Mouse (Mus musculus) hindbrain, embryonic 10.5 days (tissue): ENCODE measurements around the gene Farp1. TPM values are rescaled to one million over a fixed set of nuclear protein-coding genes. Genes with fewer than 3 reads are reported as not detected.

Source experiments
- DNase-seq: peaks from one replicate; pipeline ENCODE4 v3.0.0-alpha.2; 2017; ENCODE audit warnings: low spot score
- H3K27ac ChIP-seq: fragments of 300-500 bp; sonication (generic); 2 replicates; pipeline ENCODE4 v1.5.1; 2016; ENCODE audit warnings: mild to moderate bottlenecking, moderate library complexity
- H3K27me3 ChIP-seq: fragments of 300-500 bp; sonication (generic); 2 replicates; pipeline ENCODE4 v1.6.1; 2016; ENCODE audit warnings: mild to moderate bottlenecking; ENCODE audit not compliant: poor library complexity, insufficient read depth, severe bottlenecking
- H3K36me3 ChIP-seq: fragments of 300-500 bp; sonication (generic); 2 replicates; pipeline ENCODE4 v1.6.1; 2016; ENCODE audit warnings: mild to moderate bottlenecking, moderate library complexity
- H3K4me1 ChIP-seq: fragments of 300-500 bp; sonication (generic); replicated peaks from 2 replicates; pipeline ENCODE4 v1.6.1; 2016; ENCODE audit warnings: mild to moderate bottlenecking
- H3K4me3 ChIP-seq: fragments of 300-500 bp; sonication (generic); 2 replicates; pipeline ENCODE4 v1.5.1; 2016; ENCODE audit warnings: mild to moderate bottlenecking, moderate library complexity
- H3K9me3 ChIP-seq: fragments of 300-500 bp; sonication (generic); 2 replicates; pipeline ENCODE4 v1.6.1; 2016; ENCODE audit warnings: mild to moderate bottlenecking, moderate library complexity
- WGBS: fragments of 180-500 bp; shearing (Covaris S2); methylation state at CpG from one replicate; pipeline ENCODE4 v1.1.7; 2016; 5-methylcytosine and 5-hydroxymethylcytosine counted together
- polyA plus RNA-seq: library from polyadenylated mRNA; unstranded; fragments of >200 nt; fragmentation: Nextera tagmentation; extraction: Ambion mirVana; gene quantifications from 2 replicates; pipeline ENCODE4 v1.2.1, GENCODE M21; 2016

The Farp1 gene
- polyA plus RNA-seq, 1 experiment from 2014 or later = 25.2 TPM

DNA sequence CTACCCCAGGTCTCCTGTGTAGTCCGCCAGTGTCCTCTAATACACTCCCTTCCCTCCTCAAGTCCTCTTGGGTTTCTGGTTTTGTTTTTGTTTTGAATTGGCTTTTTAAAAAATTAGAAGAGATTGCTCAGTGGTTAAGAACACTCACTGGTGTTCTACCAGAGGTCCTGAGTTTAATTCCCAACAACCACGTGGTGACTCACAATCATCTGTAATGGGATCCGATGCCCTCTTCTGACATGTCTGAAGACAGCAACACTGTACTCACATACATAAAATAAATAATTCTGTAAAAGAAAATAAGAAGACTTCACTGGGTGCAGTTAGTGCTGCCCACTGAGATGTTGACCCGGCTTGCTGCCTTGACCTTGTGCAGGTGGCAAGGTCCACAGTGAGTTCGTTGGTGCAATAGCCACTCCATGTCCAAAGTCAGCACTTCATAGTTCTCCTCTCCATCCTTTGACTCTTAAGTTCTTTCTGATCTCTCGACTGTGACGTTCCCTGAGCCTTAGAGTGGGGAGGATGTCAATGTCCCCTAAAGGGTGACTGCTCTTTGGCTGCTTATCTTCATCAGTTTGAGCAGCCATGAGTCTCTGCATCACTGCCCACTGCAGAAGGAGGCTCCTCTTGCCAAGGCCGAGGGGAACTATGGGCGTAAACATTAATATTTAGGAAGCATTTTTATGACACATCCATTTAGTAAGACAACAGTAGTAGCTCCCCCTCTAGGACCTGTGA is 194.2 kb downstream of the Farp1 start:
- Histone ChIP-seq H3K27ac (no peak overlapping the region), H3K36me3 (peaks cover 57% of the 10 kb centered on the region), H3K4me3 (no peak overlapping the region), H3K9me3 (no peaks in the 10 kb centered on the region), H3K4me1 (peaks cover 6% of the 10 kb centered on the region), H3K27me3 (no peaks in the 10 kb centered on the region)
- DNase-seq = no peak
- WGBS = 90% methylated on average over 9 of the region's 9 CpGs

DNA sequence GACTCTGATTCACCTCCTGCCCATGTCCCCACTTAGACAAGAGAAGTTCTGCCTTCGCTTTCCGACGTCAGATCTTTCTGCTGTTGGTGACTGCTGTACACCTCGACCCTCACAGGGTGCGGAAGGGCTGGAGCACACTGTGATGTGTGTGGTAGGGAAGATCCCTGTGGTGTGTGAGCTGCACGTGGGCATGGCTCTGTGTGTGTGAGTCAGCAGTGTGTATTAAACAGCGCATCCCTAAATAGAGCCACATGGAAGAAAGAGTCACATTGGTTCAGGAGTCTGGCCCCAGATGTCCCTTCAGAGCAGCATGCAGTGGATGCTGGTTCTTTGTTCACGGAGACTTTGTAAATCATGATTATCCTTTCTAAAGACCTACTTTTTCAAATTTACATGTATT is 196.2 kb downstream of the Farp1 start:
- H3K4me3 ChIP-seq = no peak overlapping the region
- no peaks in the 10 kb centered on the region for H3K27me3 ChIP-seq
- peaks cover 50% of the 10 kb centered on the region for H3K36me3 ChIP-seq
- no peak for DNase-seq
- peaks cover 26% of the 10 kb centered on the region for H3K4me1 ChIP-seq
- no peak overlapping the region for H3K27ac ChIP-seq
- H3K9me3 ChIP-seq = no peaks in the 10 kb centered on the region
- WGBS = 94% methylated on average over 8 of the region's 8 CpGs

DNA sequence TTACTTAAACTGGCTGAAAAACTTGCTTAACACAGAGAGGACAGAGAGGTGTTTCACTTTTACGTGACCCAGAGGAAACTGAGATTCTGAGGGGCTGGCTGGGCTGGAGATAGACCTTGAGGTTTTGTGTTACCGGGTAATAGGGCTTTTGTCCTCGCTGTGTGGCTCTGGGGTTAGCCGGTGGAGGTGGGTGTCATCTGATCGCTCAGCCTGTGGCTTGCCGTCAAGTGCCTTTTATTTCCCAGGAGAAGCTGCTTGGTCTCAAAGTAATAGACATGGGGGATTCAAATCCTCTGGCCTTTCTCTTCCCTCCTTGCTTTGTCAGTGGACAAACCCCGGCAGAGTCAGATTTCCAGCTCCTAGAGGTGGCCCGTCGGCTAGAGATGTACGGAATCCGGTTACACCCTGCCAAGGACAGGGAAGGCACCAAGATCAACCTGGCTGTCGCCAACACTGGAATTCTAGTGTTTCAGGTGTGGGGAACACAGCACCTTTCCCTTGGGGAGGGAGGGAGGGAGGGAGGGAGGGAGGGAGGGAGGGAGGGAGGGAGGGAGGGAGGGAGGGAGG is 199.8 kb downstream of the Farp1 start:
- Histone ChIP-seq H3K27ac (peak overlapping the region; percentile 47), H3K4me3 (no peak overlapping the region)

DNA sequence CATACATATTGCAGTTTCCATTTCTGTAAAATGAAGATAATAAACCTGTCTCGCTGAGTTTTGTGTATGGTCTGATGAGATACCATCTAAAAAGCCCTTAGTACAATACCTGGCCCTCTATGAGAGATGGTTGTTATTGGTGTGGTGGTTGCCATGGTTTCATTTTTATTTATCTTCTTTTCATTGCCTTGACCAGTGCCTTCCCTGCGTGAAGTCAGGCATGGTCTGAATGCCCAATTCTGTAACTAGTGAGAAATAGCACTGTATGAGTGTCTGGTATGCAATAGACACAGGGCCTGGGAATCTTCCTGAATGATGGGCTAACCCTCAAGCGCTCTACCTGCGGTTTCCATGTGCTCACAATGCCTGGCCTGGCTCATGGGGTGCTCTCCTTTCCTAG is 201.7 kb downstream of the Farp1 start:
- H3K4me1 ChIP-seq = peaks cover 43% of the 10 kb centered on the region
- H3K9me3 ChIP-seq = no peaks in the 10 kb centered on the region
- peaks cover 68% of the 10 kb centered on the region for H3K36me3 ChIP-seq
- no peak overlapping the region for H3K4me3 ChIP-seq
- 76% methylated on average over 4 of the region's 4 CpGs for WGBS
- H3K27ac ChIP-seq = 0 out of 2 replicates have a peak overlapping the region, but pooled peaks have one; percentile 23
- no peaks in the 10 kb centered on the region for H3K27me3 ChIP-seq
- DNase-seq = no peak

More for the DNA sequence above, 199.8 kb downstream of the Farp1 start:
- Histone ChIP-seq H3K36me3 (peaks cover 64% of the 10 kb centered on the region), H3K4me1 (peaks cover 43% of the 10 kb centered on the region), H3K27me3 (no peaks in the 10 kb centered on the region), H3K9me3 (no peaks in the 10 kb centered on the region)
- WGBS = 27% methylated on average over 12 of the region's 12 CpGs
- DNase-seq = peak; percentile 22

DNA sequence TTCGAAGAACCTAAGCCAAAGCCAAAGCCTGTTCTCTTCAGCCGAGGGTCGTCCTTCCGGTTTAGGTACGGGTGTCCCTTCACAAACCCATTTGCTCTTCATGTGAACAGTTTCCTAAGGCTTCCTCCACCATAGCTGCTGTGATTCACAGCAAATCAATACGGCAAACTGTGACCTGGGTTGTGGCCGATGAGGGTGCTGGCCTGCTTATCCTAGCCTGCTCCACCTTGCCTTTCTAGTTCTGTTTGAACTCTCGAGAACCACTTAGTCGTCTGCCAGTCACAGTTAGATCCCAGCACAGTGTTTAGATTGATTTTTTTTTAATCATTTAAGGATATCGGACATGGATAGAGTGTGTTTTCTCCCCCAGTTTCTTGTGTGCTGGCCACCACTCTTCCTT is 203.7 kb downstream of the Farp1 start:
- H3K27ac ChIP-seq = no peak overlapping the region
- H3K36me3 ChIP-seq = peaks cover 69% of the 10 kb centered on the region
- H3K4me1 ChIP-seq = peaks cover 42% of the 10 kb centered on the region
- H3K9me3 ChIP-seq = no peaks in the 10 kb centered on the region
- H3K4me3 ChIP-seq = no peak overlapping the region
- H3K27me3 ChIP-seq = no peaks in the 10 kb centered on the region
- no peak for DNase-seq
- WGBS = 95% methylated on average over 10 of the region's 10 CpGs

DNA sequence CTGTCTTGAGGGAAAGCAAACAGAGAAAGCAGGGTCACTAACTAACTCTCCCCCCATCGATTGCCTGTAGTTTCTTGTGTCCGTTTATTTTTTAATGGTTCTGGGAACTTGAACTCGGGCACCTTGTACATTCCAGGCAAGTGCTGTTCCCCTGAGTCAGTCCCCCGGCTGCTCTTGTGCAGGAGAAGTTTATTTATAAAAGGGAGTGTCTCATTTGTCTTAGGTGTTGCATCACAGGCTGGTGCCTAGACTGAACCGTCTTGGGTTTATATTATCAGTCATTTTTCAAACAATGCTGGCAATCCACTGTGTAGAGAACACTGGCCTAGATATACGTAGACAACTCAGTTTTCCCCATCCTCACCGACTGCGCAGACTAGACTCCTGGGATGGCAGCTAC is 204.4 kb downstream of the Farp1 start:
- DNase-seq = no peak
- H3K4me3 ChIP-seq = no peak overlapping the region
- H3K9me3 ChIP-seq = no peaks in the 10 kb centered on the region
- H3K36me3 ChIP-seq = peaks cover 71% of the 10 kb centered on the region
- WGBS = 87% methylated on average over 8 of the region's 8 CpGs
- no peak overlapping the region for H3K27ac ChIP-seq
- peaks cover 35% of the 10 kb centered on the region for H3K4me1 ChIP-seq
- no peaks in the 10 kb centered on the region for H3K27me3 ChIP-seq

DNA sequence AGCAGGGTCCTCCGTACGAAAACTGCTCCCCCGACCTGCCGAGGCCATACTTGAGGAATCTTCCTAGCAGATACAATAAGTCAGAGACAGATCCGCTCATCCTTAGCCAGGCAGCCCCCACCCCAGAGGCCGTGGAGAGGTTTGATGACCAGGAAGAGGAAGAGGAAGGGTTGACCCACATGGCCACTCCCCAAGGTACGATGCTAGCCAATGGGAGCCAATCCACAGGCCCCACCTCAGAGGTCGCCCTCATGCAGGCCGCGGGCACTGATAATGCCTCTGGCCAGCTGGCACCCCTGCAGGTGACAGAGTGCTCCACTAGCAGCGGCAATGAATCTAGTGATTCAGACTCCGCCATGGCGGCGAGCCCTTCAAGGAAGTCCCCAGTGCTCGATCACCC is 209.1 kb downstream of the Farp1 start:
- H3K9me3 ChIP-seq = no peaks in the 10 kb centered on the region
- H3K36me3 ChIP-seq = peaks cover 60% of the 10 kb centered on the region
- no peak overlapping the region for H3K4me3 ChIP-seq
- 0 out of 2 replicates have a peak overlapping the region, but pooled peaks have one; percentile 23 for H3K27ac ChIP-seq
- no peak for DNase-seq
- peaks cover 27% of the 10 kb centered on the region for H3K4me1 ChIP-seq
- 95% methylated on average over 15 of the region's 15 CpGs for WGBS
- no peaks in the 10 kb centered on the region for H3K27me3 ChIP-seq

DNA sequence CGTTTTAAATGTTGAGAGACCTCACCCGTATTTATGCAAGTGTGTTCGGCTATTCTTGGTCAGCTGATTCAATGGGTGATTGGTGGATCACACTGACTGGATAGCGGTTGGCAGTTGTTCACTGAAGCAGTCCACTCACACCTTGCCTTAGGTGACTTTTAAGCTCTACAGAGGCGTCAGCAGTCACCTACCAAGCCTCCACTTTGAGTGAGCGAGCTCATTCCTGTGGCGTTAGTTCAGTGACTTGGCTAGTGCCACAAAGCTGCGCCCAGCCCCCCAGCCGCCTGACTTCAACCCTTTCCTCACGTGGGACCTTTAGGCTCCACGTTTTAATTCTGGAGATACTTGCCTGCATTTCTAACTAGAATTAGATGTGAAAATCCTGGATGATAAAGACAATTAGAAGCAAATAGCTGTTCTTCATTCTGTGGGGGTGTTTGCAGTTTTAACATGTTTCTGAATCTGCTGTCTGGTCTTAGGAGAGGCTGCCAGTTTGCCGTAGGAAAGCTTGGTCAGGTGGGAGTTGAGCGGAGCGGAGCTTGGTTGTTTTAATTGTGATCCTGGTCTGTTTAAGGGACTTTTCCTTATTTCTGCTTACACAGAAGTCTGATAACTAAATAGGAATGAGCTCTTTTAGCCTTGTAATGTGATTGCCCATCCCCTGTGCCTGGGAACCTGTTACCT is 211.2 kb downstream of the Farp1 start:
- no peaks in the 10 kb centered on the region for H3K27me3 ChIP-seq
- no peak for DNase-seq
- no peak overlapping the region for H3K4me3 ChIP-seq
- no peaks in the 10 kb centered on the region for H3K9me3 ChIP-seq
- peaks cover 38% of the 10 kb centered on the region for H3K4me1 ChIP-seq
- 0 out of 2 replicates have a peak overlapping the region, but pooled peaks have one; percentile 9 for H3K27ac ChIP-seq
- WGBS = 84% methylated on average over 14 of the region's 14 CpGs
- H3K36me3 ChIP-seq = peaks cover 48% of the 10 kb centered on the region

DNA sequence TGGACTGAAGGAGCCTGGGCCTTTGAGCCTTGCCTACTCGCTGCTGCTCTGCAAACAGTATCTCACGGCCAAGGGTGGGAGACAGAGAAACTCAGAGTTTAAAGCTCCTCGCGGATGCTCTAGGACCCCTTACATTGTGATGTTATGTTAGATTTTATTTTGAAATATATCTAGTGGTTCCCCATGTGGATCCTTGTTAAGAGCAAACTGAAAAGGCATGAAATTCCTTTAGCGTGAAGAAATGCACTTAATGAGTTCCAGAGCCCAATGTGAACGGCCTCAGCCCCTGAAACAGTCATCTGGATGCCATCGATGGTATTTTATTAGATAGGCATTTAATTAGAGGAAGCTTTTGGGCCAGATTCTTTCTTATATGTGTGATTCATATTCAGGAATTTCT is 212.3 kb downstream of the Farp1 start:
- no peaks in the 10 kb centered on the region for H3K27me3 ChIP-seq
- DNase-seq = no peak
- no peak overlapping the region for H3K4me3 ChIP-seq
- peaks cover 38% of the 10 kb centered on the region for H3K4me1 ChIP-seq
- no peaks in the 10 kb centered on the region for H3K9me3 ChIP-seq
- peaks cover 37% of the 10 kb centered on the region for H3K36me3 ChIP-seq
- peak overlapping the region; percentile 56 for H3K27ac ChIP-seq
- 68% methylated on average over 7 of the region's 7 CpGs for WGBS

DNA sequence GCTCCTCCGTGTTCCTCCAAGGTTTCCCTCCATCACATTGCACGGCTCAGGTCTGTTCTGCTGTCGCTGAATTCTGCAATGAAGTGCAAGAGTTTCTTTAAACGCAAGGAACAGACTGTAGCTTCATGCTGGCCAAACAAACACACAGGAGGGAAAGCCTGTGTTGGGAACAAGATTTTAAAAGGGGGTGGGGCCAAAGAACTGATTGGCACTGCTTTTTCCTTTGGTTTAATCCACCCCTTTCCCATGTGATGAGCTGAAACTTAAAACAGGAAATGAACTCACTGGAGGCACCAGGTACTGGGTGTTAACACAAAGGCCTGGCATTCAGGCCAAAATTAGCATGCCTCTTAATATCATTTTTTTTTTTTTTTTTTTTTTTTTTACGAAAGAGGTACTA is 213.3 kb downstream of the Farp1 start:
- WGBS = 90% methylated on average over 5 of the region's 5 CpGs
- H3K36me3 ChIP-seq = peaks cover 28% of the 10 kb centered on the region

DNA sequence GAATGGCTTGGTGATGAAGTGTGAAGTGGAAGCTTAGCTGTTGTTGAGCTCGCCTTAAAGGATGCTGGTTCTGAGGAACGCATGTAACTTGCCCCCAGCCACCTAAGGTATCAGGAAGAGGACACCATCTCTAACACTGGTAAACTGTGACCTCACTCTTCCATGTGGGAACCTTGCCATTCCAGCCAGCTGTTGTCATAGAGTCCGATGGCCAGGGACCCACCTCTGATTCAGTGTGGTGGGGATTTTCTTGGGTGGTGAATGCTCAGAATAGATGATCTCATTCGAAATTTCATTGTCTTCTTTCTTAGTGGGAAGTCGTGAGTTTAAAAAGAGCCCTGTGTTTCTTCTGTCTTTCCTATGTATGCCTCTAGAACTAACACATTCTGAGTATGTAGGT is 216.1 kb downstream of the Farp1 start:
- no peak overlapping the region for H3K4me3 ChIP-seq
- WGBS = 89% methylated on average over 5 of the region's 5 CpGs
- no peaks in the 10 kb centered on the region for H3K9me3 ChIP-seq
- no peak for DNase-seq
- peaks cover 21% of the 10 kb centered on the region for H3K36me3 ChIP-seq
- H3K4me1 ChIP-seq = peaks cover 36% of the 10 kb centered on the region
- no peak overlapping the region for H3K27ac ChIP-seq
- H3K27me3 ChIP-seq = no peaks in the 10 kb centered on the region

More for the DNA sequence above, 213.3 kb downstream of the Farp1 start:
- no peak overlapping the region for H3K4me3 ChIP-seq
- DNase-seq = no peak
- peaks cover 38% of the 10 kb centered on the region for H3K4me1 ChIP-seq
- no peaks in the 10 kb centered on the region for H3K9me3 ChIP-seq
- no peaks in the 10 kb centered on the region for H3K27me3 ChIP-seq
- H3K27ac ChIP-seq = peak overlapping the region; percentile 67; the same call in 1 of the 2 replicates

DNA sequence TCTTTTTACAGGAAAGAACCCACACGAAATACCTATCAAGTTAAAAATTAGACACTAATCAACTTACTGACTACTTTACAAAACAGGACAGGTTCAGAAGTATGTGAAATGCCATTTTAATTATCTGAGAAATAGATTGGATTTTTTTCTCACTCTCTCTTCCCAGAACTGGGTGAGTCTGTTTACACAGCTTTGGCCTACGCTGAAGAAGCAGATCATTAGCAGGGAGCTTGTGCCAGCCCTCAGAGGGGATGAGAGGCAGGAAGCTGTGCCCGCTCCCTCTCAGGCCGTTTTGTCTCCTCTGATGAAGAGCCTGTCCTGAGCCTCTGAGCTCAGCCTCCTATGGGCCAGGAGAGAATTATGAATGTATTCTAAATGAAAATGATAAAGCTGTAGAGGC is 216.7 kb downstream of the Farp1 start:
- WGBS = 85% methylated on average over 4 of the region's 4 CpGs
- Histone ChIP-seq H3K4me3 (no peak overlapping the region), H3K4me1 (peaks cover 32% of the 10 kb centered on the region), H3K27ac (no peak overlapping the region), H3K9me3 (no peaks in the 10 kb centered on the region), H3K27me3 (no peaks in the 10 kb centered on the region), H3K36me3 (peaks cover 24% of the 10 kb centered on the region)
- no peak for DNase-seq

DNA sequence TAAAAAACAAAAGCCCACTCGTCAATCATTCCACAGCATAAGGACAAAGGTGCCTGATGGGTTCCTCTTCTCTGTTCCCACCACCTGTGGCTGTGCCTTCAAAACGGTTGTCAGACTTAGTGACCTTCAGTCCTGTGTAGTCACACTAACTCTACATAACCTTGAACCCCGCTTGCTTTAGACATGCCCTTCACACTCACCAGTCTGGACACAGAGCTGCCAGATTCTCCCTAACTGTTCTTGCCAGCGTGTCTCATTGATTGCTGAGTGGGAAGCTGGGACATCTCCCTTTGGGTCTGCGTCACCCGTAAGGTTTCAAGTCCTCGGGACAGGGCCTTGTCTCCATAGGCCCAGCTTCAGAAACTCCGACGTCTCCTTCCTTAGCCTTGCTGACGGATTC is 217.5 kb downstream of the Farp1 start:
- WGBS = 90% methylated on average over 10 of the region's 10 CpGs
- Histone ChIP-seq H3K4me1 (peaks cover 23% of the 10 kb centered on the region), H3K4me3 (no peak overlapping the region), H3K27me3 (no peaks in the 10 kb centered on the region), H3K9me3 (no peaks in the 10 kb centered on the region), H3K27ac (no peak overlapping the region), H3K36me3 (peaks cover 32% of the 10 kb centered on the region)
- DNase-seq = no peak
